Mouse (Mus musculus) urinary bladder, postnatal 25 days (tissue): ENCODE measurements at regions not wholly inside any gene's neighbourhood (a gene's known extent, or its start where the extent isn't known, plus 50 kb on each side); places are given as distances from the start of the nearest gene placed in this dataset.

ENCODE experiments used
- DNase-seq: peaks from one replicate; pipeline ENCODE4 v3.0.0; 2022; ENCODE audit warnings: low spot score

GRCm38 (mm10) chr7:84800966-84801365 is 52.4 kb upstream of the Olfr291 start:
- no peak for DNase-seq

DNA sequence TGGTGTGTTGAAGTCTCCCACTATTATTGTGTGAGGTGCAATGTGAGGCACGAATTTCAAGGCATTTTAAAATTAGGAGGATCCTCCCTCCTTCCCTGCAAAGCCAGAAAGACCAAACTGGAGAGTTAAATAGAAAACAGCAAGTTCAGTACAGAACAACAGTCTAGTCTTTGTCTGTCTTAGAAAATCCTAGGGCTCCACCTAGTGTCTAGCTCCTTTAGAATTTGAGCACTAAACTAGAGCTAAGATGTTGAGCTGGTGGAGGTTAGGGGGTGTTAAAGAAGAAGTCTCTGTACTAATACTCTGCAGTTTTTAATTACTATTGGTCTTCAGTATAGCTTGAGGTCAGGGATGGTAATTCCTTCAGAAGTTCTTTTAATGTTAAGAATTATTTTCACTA is 58.7 kb upstream of the Olfr291 start:
- no peak for DNase-seq

DNA sequence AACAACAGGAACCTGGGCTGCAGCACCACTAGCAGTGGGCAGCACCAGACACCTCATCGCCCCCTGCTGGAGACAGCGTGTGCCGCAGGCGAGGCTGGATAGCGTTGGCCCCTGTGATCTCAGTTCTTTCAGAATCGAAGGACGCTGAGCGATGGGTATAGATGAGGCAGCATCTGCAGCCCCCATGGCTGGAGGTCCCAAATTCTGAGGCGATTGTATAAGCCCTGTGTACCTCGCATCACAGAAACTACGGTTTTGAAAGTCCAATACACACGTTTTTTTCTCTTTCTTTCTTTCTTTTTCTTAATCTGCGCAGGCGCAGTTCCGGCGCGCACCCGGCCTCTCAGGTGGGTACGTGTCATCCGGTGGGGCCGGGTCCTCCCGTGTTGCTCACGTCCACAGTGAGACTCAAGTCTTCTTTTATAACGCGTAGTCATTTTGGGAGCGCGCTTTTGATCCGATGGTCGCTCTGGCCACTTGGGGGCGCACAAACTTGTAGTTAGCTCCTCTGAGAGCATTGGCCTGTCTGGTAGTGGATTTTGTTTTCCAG is 74.0 kb upstream of the Olfr291 start:
- DNase-seq: peak; percentile 86

DNA sequence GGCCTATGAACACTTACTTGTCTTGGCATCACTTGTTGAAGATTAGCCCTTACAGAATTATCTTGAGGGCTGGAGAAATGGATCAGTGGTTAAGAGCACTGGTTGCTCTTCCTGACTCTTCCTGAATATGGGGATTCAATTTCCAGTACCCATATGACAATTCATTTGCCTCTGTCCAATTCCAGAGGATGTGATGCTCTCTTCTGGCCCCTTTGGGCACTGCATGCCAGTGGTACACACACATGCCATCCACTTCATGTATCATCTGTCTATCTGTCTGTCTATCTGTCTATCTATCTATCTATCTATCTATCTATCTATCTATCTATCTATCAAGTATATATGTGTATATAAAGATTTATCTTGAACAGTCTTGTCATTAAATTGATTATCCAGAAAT is 75.7 kb upstream of the Olfr291 start:
- no peak for DNase-seq

- no peak for DNase-seq
Measured at GRCm38 (mm10) chr7:84756261-84756660, 66.5 kb upstream of the Zfand6 start.

GRCm38 (mm10) chr7:84753361-84753760 is 63.6 kb upstream of the Zfand6 start:
- DNase-seq: no peak

- DNase-seq: peak; percentile 45
Measured at GRCm38 (mm10) chr7:84749434-84750301, 59.9 kb upstream of the Zfand6 start.

GRCm38 (mm10) chr7:84747847-84748246 is 58.1 kb upstream of the Zfand6 start:
- DNase-seq: no peak

DNA sequence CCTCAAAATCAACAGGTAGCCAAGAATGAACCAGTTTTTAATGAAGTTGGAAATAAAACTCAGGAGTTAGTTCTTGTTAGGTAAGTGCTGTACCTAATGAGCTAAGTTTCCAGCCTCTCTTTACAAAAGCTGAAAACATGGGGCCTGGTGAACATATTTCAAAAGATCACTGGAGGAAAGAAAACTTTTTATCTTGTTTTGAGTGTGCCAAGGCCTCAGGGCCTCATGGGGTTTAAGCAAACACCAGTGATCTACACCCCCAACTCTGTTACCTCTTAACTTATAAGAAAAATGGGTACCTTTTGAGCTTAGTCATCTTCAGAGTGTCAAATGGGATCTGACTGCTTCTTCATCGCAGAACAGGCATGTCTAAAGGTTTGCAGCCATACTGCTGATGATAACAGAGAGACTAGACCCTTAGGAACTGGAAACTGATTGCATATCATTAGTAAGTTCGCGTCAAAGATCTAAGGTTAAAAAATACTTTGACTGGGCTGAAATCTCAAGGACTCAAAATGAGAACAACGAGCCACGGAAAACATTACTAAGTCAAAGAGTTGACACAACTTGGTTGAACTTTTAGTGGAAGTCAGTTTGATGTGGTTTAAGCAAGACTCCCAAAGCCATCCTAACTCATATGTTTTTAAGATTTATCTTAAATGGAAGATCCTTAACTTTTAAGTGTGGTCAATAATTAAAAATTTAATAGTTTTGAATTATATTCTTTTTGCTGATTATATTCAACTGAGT is 54.7 kb upstream of the Zfand6 start:
- no peak for DNase-seq

- no peak for DNase-seq
Measured at GRCm38 (mm10) chr7:84739965-84740390, 50.2 kb upstream of the Zfand6 start.
